Mouse (Mus musculus) small intestine, adult 2 months (tissue): Measurements from ENCODE around the gene Nphs1. TPM values are rescaled to one million over a fixed set of nuclear protein-coding genes. Genes with fewer than 3 reads are reported as not detected.

Experiments used
- H3K27ac ChIP-seq: fragments of 200-500 bp; 2 replicates; pipeline ENCODE4 v1.5.1; 2012; ENCODE audit warnings: low read depth, low read length, control low read depth, inconsistent platforms; ENCODE audit not compliant: insufficient read depth
- H3K27me3 ChIP-seq: fragments of 200-500 bp; 2 replicates; pipeline ENCODE4 v1.6.1; 2012; ENCODE audit warnings: mild to moderate bottlenecking, moderate library complexity, low read length, inconsistent platforms; ENCODE audit not compliant: control insufficient read depth, insufficient read depth
- H3K36me3 ChIP-seq: fragments of 200-500 bp; 2 replicates; pipeline ENCODE4 v1.6.1; 2012; ENCODE audit warnings: mild to moderate bottlenecking, low read length, control low read depth, inconsistent platforms; ENCODE audit not compliant: control insufficient read depth, insufficient read depth
- H3K4me1 ChIP-seq: fragments of 200-500 bp; 2 replicates; pipeline ENCODE4 v1.6.1; 2012; ENCODE audit warnings: low read length, inconsistent platforms, mixed read lengths; ENCODE audit not compliant: control insufficient read depth, insufficient read depth, insufficient read length
- H3K4me3 ChIP-seq: fragments of 200-500 bp; 2 replicates; pipeline ENCODE4 v1.5.1; 2012; ENCODE audit warnings: low read depth, mild to moderate bottlenecking, control low read depth, inconsistent platforms, low read length, moderate library complexity
- CTCF ChIP-seq: fragments of 200-500 bp; IDR thresholded peaks from 2 replicates; pipeline ENCODE4 v1.5.1; 2012; ENCODE audit warnings: low read depth, mild to moderate bottlenecking, control low read depth, inconsistent platforms, low read length, moderate library complexity, mixed read lengths; ENCODE audit not compliant: insufficient replicate concordance, insufficient read length; ENCODE audit errors: extremely low read depth
- POLR2A ChIP-seq: fragments of 200-500 bp; IDR thresholded peaks from 2 replicates; pipeline ENCODE4 v1.6.1; 2012; ENCODE audit warnings: low read depth, mild to moderate bottlenecking, control low read depth, inconsistent platforms, low read length, moderate library complexity
- WGBS: fragments of 180-500 bp; shearing (Covaris S2); methylation state at CpG from one replicate; pipeline ENCODE4 v1.1.7; 2018; 5-methylcytosine and 5-hydroxymethylcytosine counted together
- polyA plus RNA-seq: library from polyadenylated mRNA; depleted of rRNA; stranded (reverse); fragments of >200 nt; gene quantifications from 2 replicates; pipeline ENCODE4 v1.2.3, GENCODE M21; 2012

The Nphs1 gene
- polyA plus RNA-seq, 1 experiment: 0.14 TPM

GRCm38 (mm10) chr7:30429327-30429726 lies 28.8 kb upstream of the Nphs1 start:
- Histone ChIP-seq H3K4me3 (no peak overlapping the region), H3K36me3 (peaks cover 39% of the 10 kb centered on the region), H3K27me3 (no peaks in the 10 kb centered on the region), H3K4me1 (no peaks in the 10 kb centered on the region), H3K27ac (no peak overlapping the region)
- TF ChIP-seq CTCF (no peak), POLR2A (no peak)

- TF ChIP-seq POLR2A (no peak), CTCF (no peak)
- Histone ChIP-seq H3K4me1 (no peaks in the 10 kb centered on the region), H3K36me3 (peaks cover 33% of the 10 kb centered on the region), H3K27me3 (no peaks in the 10 kb centered on the region), H3K4me3 (no peak overlapping the region), H3K27ac (no peak overlapping the region)
- WGBS: 25% methylated on average over 2 of the region's 2 CpGs
Measured at GRCm38 (mm10) chr7:30430191-30430590, 27.9 kb upstream of the Nphs1 start.

GRCm38 (mm10) chr7:30431793-30432192 lies 26.3 kb upstream of the Nphs1 start:
- no peak overlapping the region for H3K4me3 ChIP-seq
- no peak for TF ChIP-seq POLR2A
- TF ChIP-seq CTCF: peak; percentile 37; the same call in 1 of the 2 replicates
- no peak overlapping the region for H3K27ac ChIP-seq
- 8% methylated on average over 3 of the region's 3 CpGs for WGBS
- H3K4me1 ChIP-seq: no peaks in the 10 kb centered on the region
- H3K36me3 ChIP-seq: peaks cover 25% of the 10 kb centered on the region
- no peaks in the 10 kb centered on the region for H3K27me3 ChIP-seq

GRCm38 (mm10) chr7:30434238-30434637 lies 23.9 kb upstream of the Nphs1 start:
- TF ChIP-seq POLR2A (no peak), CTCF (no peak)

GRCm38 (mm10) chr7:30434701-30435100 lies 23.4 kb upstream of the Nphs1 start:
- H3K36me3 ChIP-seq: peaks cover 4% of the 10 kb centered on the region; the same call in 1 of the 2 replicates
- no peaks in the 10 kb centered on the region for H3K27me3 ChIP-seq
- H3K4me3 ChIP-seq: no peak overlapping the region
- TF ChIP-seq POLR2A (no peak), CTCF (no peak)
- H3K4me1 ChIP-seq: no peaks in the 10 kb centered on the region
- 62% methylated on average over 10 of the region's 10 CpGs for WGBS
- H3K27ac ChIP-seq: no peak overlapping the region

More at GRCm38 (mm10) chr7:30434238-30434637, 23.9 kb upstream of the Nphs1 start:
- Histone ChIP-seq H3K4me1 (no peaks in the 10 kb centered on the region), H3K27me3 (no peaks in the 10 kb centered on the region), H3K36me3 (peaks cover 4% of the 10 kb centered on the region; the same call in 1 of the 2 replicates), H3K27ac (no peak overlapping the region), H3K4me3 (no peak overlapping the region)
- WGBS: 1% methylated on average over 10 of the region's 10 CpGs

GRCm38 (mm10) chr7:30435156-30435555 lies 23.0 kb upstream of the Nphs1 start:
- Histone ChIP-seq H3K4me3 (no peak overlapping the region), H3K36me3 (peaks cover 4% of the 10 kb centered on the region; the same call in 1 of the 2 replicates), H3K4me1 (no peaks in the 10 kb centered on the region), H3K27me3 (no peaks in the 10 kb centered on the region), H3K27ac (no peak overlapping the region)
- WGBS: 55% methylated on average over 9 of the region's 9 CpGs
- no peak for TF ChIP-seq CTCF
- no peak for TF ChIP-seq POLR2A

GRCm38 (mm10) chr7:30436879-30437278 lies 21.2 kb upstream of the Nphs1 start:
- TF ChIP-seq CTCF: no peak
- TF ChIP-seq POLR2A: no peak
- WGBS: 32% methylated on average over 10 of the region's 10 CpGs

More at GRCm38 (mm10) chr7:30436879-30437278, 21.2 kb upstream of the Nphs1 start:
- Histone ChIP-seq H3K27me3 (no peaks in the 10 kb centered on the region), H3K36me3 (peaks cover 4% of the 10 kb centered on the region; the same call in 1 of the 2 replicates), H3K4me1 (no peaks in the 10 kb centered on the region), H3K27ac (no peak overlapping the region), H3K4me3 (no peak overlapping the region)
